Mouse (Mus musculus) G1E (cell line): Measurements from ENCODE around the gene Trpm5. TPM values are rescaled to one million over a fixed set of nuclear protein-coding genes. Genes with fewer than 3 reads are reported as not detected.

ENCODE experiments used
- ATAC-seq: 2 replicates; pipeline ENCODE4 v1.8.0; 2016; ENCODE audit warnings: mild to moderate bottlenecking; ENCODE audit not compliant: insufficient number of reproducible peaks, poor library complexity, low FRiP score, severe bottlenecking; ENCODE audit errors: extremely low read depth
- DNase-seq: peaks from one replicate; pipeline ENCODE4 v3.0.0; 2012; ENCODE audit warnings: low spot score
- H3K27me3 ChIP-seq: 2 replicates; pipeline ENCODE4 v1.6.1; 2012; ENCODE audit warnings: mild to moderate bottlenecking, low read length, inconsistent platforms; ENCODE audit not compliant: insufficient read depth
- H3K36me3 ChIP-seq: replicated peaks from 2 replicates; pipeline ENCODE3; 2012; ENCODE audit warnings: mild to moderate bottlenecking, inconsistent platforms
- H3K4me1 ChIP-seq: 2 replicates; pipeline ENCODE4 v1.6.1; 2012; ENCODE audit warnings: low read depth, low read length, inconsistent platforms, mixed read lengths; ENCODE audit not compliant: insufficient read depth
- H3K4me3 ChIP-seq: 2 replicates; pipeline ENCODE4 v1.5.1; 2012; ENCODE audit warnings: low read depth, mild to moderate bottlenecking, inconsistent platforms, low read length, moderate library complexity, mixed read lengths
- H3K9me3 ChIP-seq: replicated peaks from 2 replicates; pipeline ENCODE4 v1.6.1; 2012; ENCODE audit warnings: inconsistent platforms
- CTCF ChIP-seq: IDR thresholded peaks from 2 replicates; pipeline ENCODE4 v1.5.1; 2012; ENCODE audit warnings: low read depth, low read length, inconsistent platforms, mixed read lengths
- GATA1 ChIP-seq: IDR thresholded peaks from 2 replicates; pipeline ENCODE4 v1.6.1; 2012; ENCODE audit warnings: borderline replicate concordance, low read length, inconsistent platforms, mixed read lengths
- GATA2 ChIP-seq: IDR thresholded peaks from 2 replicates; pipeline ENCODE4 v1.6.1; 2012; ENCODE audit warnings: low read depth, low read length, inconsistent platforms, borderline replicate concordance
- POLR2AphosphoS5 ChIP-seq: IDR thresholded peaks from 2 replicates; pipeline ENCODE4 v1.6.1; 2012; ENCODE audit warnings: low read depth, low read length, inconsistent platforms; ENCODE audit not compliant: insufficient replicate concordance
- TAL1 ChIP-seq: conservative IDR thresholded peaks from 2 replicates; pipeline ENCODE4 v1.6.1; 2012; ENCODE audit warnings: low read depth, low read length, inconsistent platforms, mixed read lengths
- polyA plus RNA-seq: library from polyadenylated mRNA; stranded (reverse); fragments of >175 nt; gene quantifications from 2 replicates; pipeline ENCODE4 v1.2.3, GENCODE M21; 2012
- total RNA-seq, 2 experiments: library from RNA; stranded (forward) in 1 of 2; stranded (reverse) in 1 of 2; fragments of 200-1000 nt in 1 of 2; fragments of >200 nt in 1 of 2; fragmentation: Nextera tagmentation in 1 of 2; gene quantifications; 2 replicates each; pipeline ENCODE4 v1.2.3; 2014 to 2017

Trpm5 gene
- total and polyA plus RNA-seq, 3 experiments, result 0.33 TPM; not detected in 2

DNA sequence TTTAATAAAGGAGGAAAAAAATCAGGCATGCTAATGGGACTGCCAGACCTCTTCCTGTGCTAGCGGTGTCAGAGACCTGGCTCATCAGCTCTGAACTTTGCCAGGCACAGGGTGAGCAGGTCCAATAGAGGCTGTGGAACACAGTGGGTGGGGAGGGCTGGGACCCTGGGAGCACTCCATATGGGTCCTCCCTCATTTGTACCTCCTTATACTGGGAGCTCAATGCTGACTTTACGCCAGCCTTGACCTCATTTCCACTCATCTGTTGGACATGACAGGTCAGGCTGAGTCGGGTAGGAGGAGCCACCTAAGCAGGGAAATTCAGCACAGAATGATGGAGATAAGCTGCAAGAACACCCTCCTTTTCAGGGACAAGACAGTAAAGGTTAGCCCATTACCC is 26.5 kb downstream of the Trpm5 start:
- peak overlapping the region; percentile 75 for H3K4me3 ChIP-seq
- peaks cover 76% of the 10 kb centered on the region for H3K4me1 ChIP-seq
- peaks cover 7% of the 10 kb centered on the region for H3K27me3 ChIP-seq
- peaks cover 88% of the 10 kb centered on the region for H3K36me3 ChIP-seq
- no peaks in the 10 kb centered on the region for H3K9me3 ChIP-seq
- DNase-seq (no peak), ATAC-seq (no peak)
- TF ChIP-seq GATA1, result no peak
- TF ChIP-seq TAL1, result no peak
- no peak for TF ChIP-seq GATA2
- no peak for TF ChIP-seq POLR2AphosphoS5
- no peak for TF ChIP-seq CTCF

GRCm38 (mm10) chr7:143067469-143067868 is 27.0 kb downstream of the Trpm5 start:
- no peak for TF ChIP-seq GATA2
- TF ChIP-seq GATA1, result no peak
- TF ChIP-seq CTCF, result no peak
- TF ChIP-seq POLR2AphosphoS5, result no peak
- TF ChIP-seq TAL1, result no peak
- H3K9me3 ChIP-seq, result no peaks in the 10 kb centered on the region
- peaks cover 7% of the 10 kb centered on the region for H3K27me3 ChIP-seq
- no peak for ATAC-seq
- peaks cover 88% of the 10 kb centered on the region for H3K36me3 ChIP-seq
- H3K4me1 ChIP-seq, result peaks cover 78% of the 10 kb centered on the region
- H3K4me3 ChIP-seq, result peak overlapping the region; percentile 31; the same call in 1 of the 2 replicates
- DNase-seq, result no peak

DNA sequence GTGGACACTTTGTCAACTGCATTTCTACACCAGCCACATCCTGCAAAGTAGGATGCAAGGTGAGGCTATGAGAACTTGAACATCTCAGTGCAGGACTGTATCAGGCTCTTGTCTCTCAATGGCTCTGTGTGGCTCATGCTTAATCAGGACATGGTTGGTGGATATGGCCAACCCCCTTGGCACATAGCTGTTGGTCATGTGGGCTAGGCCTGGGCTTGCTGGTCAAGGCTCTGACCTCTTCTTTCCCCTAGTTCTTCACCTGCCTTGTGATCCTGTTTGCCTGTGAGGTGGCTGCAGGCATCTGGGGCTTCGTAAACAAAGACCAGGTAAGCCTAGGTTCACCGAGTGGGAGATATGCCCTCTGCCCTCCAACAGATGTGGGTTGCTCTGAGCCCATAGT is 28.8 kb downstream of the Trpm5 start:
- no peak for ATAC-seq
- TF ChIP-seq GATA2 (no peak), POLR2AphosphoS5 (no peak), GATA1 (no peak), TAL1 (no peak), CTCF (no peak)
- H3K9me3 ChIP-seq, result no peaks in the 10 kb centered on the region
- DNase-seq, result no peak
- peaks cover 79% of the 10 kb centered on the region for H3K4me1 ChIP-seq
- peaks cover 12% of the 10 kb centered on the region for H3K27me3 ChIP-seq
- peaks cover 88% of the 10 kb centered on the region for H3K36me3 ChIP-seq
- no peak overlapping the region for H3K4me3 ChIP-seq

DNA sequence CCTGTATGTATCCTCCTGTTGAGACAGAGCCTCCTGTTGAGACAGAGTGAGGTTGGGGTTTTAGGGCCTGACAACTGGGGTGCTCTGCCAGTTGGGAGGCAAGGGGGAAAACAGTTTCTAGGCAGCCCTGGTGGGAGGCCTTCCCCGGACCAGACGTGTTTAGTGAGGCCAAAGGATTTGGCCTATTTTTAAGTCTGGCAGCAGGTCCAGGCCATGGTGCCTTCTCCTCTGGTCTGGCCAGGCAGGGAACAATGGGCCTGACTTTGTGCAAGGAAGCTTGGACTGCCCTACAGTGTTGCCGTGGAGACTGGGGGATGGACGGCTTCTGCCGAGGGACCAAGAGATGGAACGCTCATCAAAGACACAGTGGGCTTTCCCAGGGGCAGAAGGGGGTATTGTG is 30.2 kb downstream of the Trpm5 start:
- no peak for DNase-seq
- no peaks in the 10 kb centered on the region for H3K9me3 ChIP-seq
- TF ChIP-seq GATA1 (no peak), CTCF (no peak)
- H3K4me3 ChIP-seq, result no peak overlapping the region
- peaks cover 12% of the 10 kb centered on the region for H3K27me3 ChIP-seq
- H3K36me3 ChIP-seq, result peaks cover 93% of the 10 kb centered on the region
- ATAC-seq, result no peak
- H3K4me1 ChIP-seq, result peaks cover 81% of the 10 kb centered on the region

GRCm38 (mm10) chr7:143062704-143063103 is 31.7 kb downstream of the Trpm5 start:
- Histone ChIP-seq H3K36me3 (peaks cover 98% of the 10 kb centered on the region), H3K4me1 (peaks cover 86% of the 10 kb centered on the region)
- no peak for ATAC-seq

DNA sequence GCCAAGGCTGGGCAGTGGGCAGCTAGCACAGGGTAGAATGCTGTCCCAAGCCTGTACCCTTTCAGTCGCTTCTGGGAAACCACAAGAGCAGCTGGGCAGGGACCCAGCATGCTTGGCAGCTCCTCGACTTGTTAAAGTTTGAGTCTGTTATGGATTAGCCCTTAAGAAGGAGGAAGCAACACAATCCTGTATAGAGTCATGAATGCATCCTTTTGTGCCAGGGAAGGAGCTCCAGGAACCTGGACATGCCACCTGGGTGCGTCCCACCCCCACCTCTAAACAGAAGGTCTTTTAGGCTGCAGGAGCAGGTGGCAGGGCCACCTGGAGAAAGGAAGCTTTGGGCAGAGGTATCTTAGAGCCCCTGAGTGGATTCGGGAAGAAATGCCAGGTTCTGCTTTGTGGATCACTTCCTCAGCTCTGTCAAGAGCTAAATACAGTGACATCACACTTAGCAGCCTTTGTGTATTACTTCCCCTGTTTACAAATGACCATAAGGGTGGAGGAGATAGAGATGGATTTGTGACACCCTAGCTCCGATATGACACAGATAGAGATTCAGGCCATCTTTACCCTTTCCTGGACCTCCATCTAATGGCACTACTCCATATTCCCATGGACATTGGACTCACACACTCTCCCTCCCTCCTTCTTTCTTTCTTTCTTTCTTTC is 35.1 kb downstream of the Trpm5 start:
- H3K27me3 ChIP-seq, result peaks cover 14% of the 10 kb centered on the region
- H3K9me3 ChIP-seq, result no peaks in the 10 kb centered on the region
- TF ChIP-seq POLR2AphosphoS5, result no peak
- ATAC-seq (no peak), DNase-seq (no peak)
- H3K4me1 ChIP-seq, result peaks cover 90% of the 10 kb centered on the region
- no peak overlapping the region for H3K4me3 ChIP-seq
- H3K36me3 ChIP-seq, result peaks cover 89% of the 10 kb centered on the region

More at GRCm38 (mm10) chr7:143062704-143063103, 31.7 kb downstream of the Trpm5 start:
- Histone ChIP-seq H3K9me3 (no peaks in the 10 kb centered on the region), H3K4me3 (no peak overlapping the region), H3K27me3 (peaks cover 12% of the 10 kb centered on the region)
- TF ChIP-seq TAL1 (no peak), CTCF (no peak)
- DNase-seq, result no peak

GRCm38 (mm10) chr7:143058221-143058697 is 36.2 kb downstream of the Trpm5 start:
- ATAC-seq, result no peak
- TF ChIP-seq GATA1, result no peak
- TF ChIP-seq POLR2AphosphoS5, result no peak
- no peak for TF ChIP-seq GATA2
- TF ChIP-seq TAL1, result no peak; the same call in 1 of the 2 replicates
- TF ChIP-seq CTCF, result no peak
- DNase-seq, result no peak
- Histone ChIP-seq H3K4me3 (peak overlapping the region; percentile 44; the same call in 1 of the 2 replicates), H3K36me3 (peaks cover 83% of the 10 kb centered on the region), H3K27me3 (peaks cover 11% of the 10 kb centered on the region), H3K9me3 (no peaks in the 10 kb centered on the region), H3K4me1 (peaks cover 97% of the 10 kb centered on the region)
